Mouse (Mus musculus) spleen, postnatal 36 days (tissue): ENCODE results near the gene Gsdma.
A peak's percentile ranks its signal among the peaks of the same experiment; 100 is the strongest.

ENCODE experiments used
- DNase-seq, 2 experiments: peaks; one replicate each; pipeline ENCODE4 v3.0.0; 2022; ENCODE audit warnings: low spot score in 2 of 2, mixed read lengths in 1 of 2

Gene Gsdma

GRCm38 (mm10) chr11:98681186-98681585 is 17.0 kb downstream of the Gsdma start:
- DNase-seq = no peak

- peak; percentile 94 to 96 for DNase-seq
These were observed 17.9 kb downstream of the Gsdma start, which contains the start of gene Psmd3 for GRCm38 (mm10) chr11:98681786-98682745. Gene Psmd3 (plus strand): TSS chr11:98682554.

- no peak for DNase-seq
These were observed 18.7 kb downstream of the Gsdma start for GRCm38 (mm10) chr11:98682811-98683210.

GRCm38 (mm10) chr11:98685642-98686041 is 21.5 kb downstream of the Gsdma start:
- no peak for DNase-seq

- DNase-seq = no peak
These were observed 22.8 kb downstream of the Gsdma start for GRCm38 (mm10) chr11:98686976-98687375.

GRCm38 (mm10) chr11:98688009-98688408 is 23.9 kb downstream of the Gsdma start:
- no peak for DNase-seq

GRCm38 (mm10) chr11:98693201-98693600 is 29.1 kb downstream of the Gsdma start:
- no peak for DNase-seq

- no peak for DNase-seq
These were observed 29.6 kb downstream of the Gsdma start for GRCm38 (mm10) chr11:98693746-98694145.

GRCm38 (mm10) chr11:98694301-98694700 is 30.1 kb downstream of the Gsdma start:
- DNase-seq = no peak

GRCm38 (mm10) chr11:98695408-98695807 is 31.3 kb downstream of the Gsdma start:
- no peak for DNase-seq

GRCm38 (mm10) chr11:98696454-98697216 is 32.5 kb downstream of the Gsdma start:
- no peak for DNase-seq

GRCm38 (mm10) chr11:98697225-98697624 is 33.1 kb downstream of the Gsdma start:
- no peak for DNase-seq

- DNase-seq = no peak
These were observed 34.9 kb downstream of the Gsdma start for GRCm38 (mm10) chr11:98698849-98699640.

GRCm38 (mm10) chr11:98699911-98700310 is 35.8 kb downstream of the Gsdma start:
- DNase-seq = peak; percentile 57 to 70

GRCm38 (mm10) chr11:98701213-98701670 is 37.1 kb downstream of the Gsdma start, which contains the start of gene Csf3:
Gene Csf3 (plus strand): TSS chr11:98701263.
- no peak for DNase-seq

GRCm38 (mm10) chr11:98702323-98702722 is 38.2 kb downstream of the Gsdma start:
- no peak for DNase-seq

GRCm38 (mm10) chr11:98705021-98705420 is 40.9 kb downstream of the Gsdma start:
- DNase-seq = no peak

GRCm38 (mm10) chr11:98707401-98708281 is 43.5 kb downstream of the Gsdma start:
- DNase-seq = no peak

GRCm38 (mm10) chr11:98708282-98708956 is 44.3 kb downstream of the Gsdma start:
- DNase-seq = no peak
